Mouse (Mus musculus) erythroblast, adult 5-6 weeks (primary cell): ENCODE measurements at regions not wholly inside any gene's neighbourhood (a gene's known extent, or its start where the extent isn't known, plus 50 kb on each side); places are given as distances from the start of the nearest gene placed in this dataset.
"Not testable (repeated sequence)": the region's sequence is repeated elsewhere in the genome, so short reads cannot be mapped to it uniquely, and the experiment has no call there.

Experiments used
- ATAC-seq: replicated peaks from 2 replicates; pipeline ENCODE4 v1.8.0; 2016; ENCODE audit warnings: moderate number of reproducible peaks, mild to moderate bottlenecking, moderate TSS enrichment, inconsistent platforms; ENCODE audit not compliant: poor library complexity, low FRiP score, severe bottlenecking

DNA sequence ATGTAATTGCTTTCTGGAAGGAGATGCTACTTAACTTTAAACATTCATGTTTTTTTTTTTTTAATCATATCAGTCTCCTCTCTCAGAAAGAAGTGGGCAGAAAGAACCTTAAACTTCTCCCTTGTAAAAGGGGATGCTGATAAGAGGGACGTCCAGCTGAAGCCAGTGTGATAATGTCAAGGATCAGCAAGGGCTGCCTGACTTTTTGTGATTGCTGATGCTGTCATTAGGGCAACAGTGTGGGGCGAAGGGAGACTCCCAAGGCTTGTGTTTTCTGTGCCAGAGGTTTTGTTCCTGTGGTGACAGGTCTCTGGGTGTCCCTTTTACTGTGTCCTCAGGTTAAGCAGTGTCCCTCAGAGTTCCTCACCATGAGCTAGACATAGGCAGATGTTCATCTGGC lies 61.8 kb upstream of the Prkar2b start:
- ATAC-seq, result peak; percentile 89

DNA sequence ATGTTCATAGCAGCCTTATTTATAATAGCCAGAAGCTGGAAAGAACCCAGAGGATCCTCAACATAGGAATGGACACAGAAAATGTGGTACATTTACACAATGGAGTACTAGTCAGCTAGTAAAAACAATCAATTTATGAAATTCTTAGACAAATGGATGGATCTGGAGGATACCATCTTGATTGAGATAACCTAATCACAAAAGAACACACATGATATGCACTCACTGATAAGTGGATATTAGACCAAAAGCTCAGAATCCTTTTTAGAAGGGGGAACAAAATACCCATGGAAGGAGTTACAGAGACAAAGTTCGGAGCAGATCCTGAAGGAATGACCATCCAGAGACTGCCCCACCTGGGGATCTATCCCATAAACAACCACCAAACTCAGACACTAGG lies 60.9 kb upstream of the Prkar2b start:
- not testable (repeated sequence) for ATAC-seq

GRCm38 (mm10) chr12:32112691-32113090 lies 51.6 kb upstream of the Prkar2b start:
- no peak for ATAC-seq

DNA sequence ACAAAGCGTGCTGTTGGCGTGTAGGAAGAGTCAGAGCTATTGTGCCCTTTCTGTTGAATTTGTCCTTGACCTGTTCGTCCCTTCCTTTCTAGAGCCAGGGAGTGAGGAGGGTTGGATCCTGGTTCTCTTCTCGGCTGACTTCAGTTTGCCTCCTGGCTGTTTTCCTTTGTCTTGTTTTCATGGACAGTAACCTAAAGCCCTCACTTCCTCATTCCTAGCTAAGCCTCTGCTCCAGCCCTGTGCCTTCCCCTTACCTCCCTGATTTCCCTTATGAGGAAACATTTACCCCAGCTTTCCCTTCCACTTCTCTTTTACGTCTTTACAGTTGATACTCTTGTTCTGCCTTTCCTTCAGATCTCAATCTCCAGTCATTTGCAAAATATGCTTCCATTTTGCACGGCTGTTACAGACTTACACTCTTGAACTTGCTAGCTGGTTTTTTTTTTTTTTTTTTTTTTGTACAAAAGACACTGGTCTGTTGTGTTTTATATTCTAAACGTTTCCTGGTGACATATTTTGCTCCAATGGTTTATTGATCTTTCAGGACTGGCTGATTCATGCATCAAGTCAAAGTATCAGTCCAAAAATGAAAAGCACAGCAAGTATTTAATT lies 50.5 kb upstream of the Prkar2b start:
- ATAC-seq, result no peak

- peak; percentile 91 for ATAC-seq
Measured at GRCm38 (mm10) chr12:32110903-32111302, 49.8 kb upstream of the Prkar2b start.
